Mouse (Mus musculus): ENCODE results near the gene Ribc2.

DNA sequence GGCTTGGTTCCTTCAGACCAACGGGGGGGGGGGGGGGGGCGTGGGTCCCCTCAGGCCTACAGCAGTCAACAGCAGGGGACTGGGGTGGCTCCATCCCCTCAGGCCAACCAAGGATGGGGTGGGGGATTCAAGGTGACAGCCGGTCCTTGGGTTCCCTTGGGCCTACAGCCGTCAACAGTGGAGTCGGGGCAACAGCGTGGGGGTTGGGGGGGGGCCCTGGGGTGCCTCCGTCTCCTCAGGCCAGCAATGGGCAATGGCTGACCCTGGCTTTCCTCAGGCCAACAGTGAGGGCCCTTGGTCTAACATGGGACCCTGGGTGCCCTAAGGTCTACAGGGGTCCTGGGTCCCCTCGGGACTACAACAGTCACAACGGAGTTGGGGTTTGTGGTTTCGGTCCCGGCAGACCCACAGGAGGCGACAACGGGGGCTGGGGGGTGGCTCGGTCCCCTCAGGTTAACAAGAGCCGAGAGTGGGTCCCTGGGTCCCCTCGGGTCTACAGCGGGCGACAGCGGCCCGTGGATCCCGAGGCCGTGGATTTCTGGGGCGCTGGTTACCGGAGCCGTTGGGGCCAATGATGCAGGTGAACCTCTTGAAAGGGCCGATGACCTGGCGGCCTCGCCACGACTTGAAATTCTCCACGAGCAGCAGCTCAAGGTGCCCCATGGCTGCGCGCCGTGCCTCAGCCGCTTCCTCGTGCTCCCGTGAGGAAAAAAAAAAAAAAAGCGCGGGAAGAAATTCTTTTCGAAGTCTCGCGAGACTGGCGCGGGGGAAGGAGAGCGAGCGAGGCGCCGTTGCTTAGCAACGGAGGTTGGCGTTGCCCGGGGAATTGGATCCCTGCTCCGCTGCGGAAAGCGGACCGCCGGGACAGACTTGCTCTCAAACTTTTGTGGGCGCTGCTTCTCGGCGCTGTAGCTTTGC lies at the start of gene Ribc2, which contains the start of gene Smc1b:
- TF ChIP-seq HCFC1 (IDR thresholded peaks at IDR 0.05; ENCODE audit: low read depth, low read length), result no peak
- no peak for TF ChIP-seq NELFE (IDR thresholded peaks at IDR 0.05; ENCODE audit: low read depth, low read length)
- no peak for TF ChIP-seq POLR2A (IDR thresholded peaks at IDR 0.05; ENCODE audit: low read depth, low read length)
- no peak for TF ChIP-seq CTCF (conservative IDR thresholded peaks at IDR 0.05 in 1 of 2, IDR thresholded peaks at IDR 0.05 in 1 of 2; ENCODE audit: low read depth in 2 of 2, low read length in 2 of 2)
- no peak for TF ChIP-seq TCF12 (IDR thresholded peaks at IDR 0.05; ENCODE audit: low read depth, low read length)
- no peak for TF ChIP-seq ZNF384 (IDR thresholded peaks at IDR 0.05; ENCODE audit: low read depth, low read length)
- no peak for TF ChIP-seq EP300 (IDR thresholded peaks at IDR 0.05; ENCODE audit: low read length)
- no peak for TF ChIP-seq SIN3A (IDR thresholded peaks at IDR 0.05; ENCODE audit: low read length)
- no peak for TF ChIP-seq MAFK (IDR thresholded peaks at IDR 0.05; ENCODE audit: insufficient replicate concordance, low read length)
- TF ChIP-seq ZC3H11A (IDR thresholded peaks at IDR 0.05; ENCODE audit: low read depth, low read length), result no peak
